Mouse (Mus musculus) neural tube, embryonic 14.5 days (tissue): ENCODE measurements around the gene Bmp2k. TPM values are rescaled to one million over a fixed set of nuclear protein-coding genes. Genes with fewer than 3 reads are reported as not detected.

Experiments used
- ATAC-seq: fragments of 200-750 bp; cut with Nextera tagmentation; 2 replicates; pipeline ENCODE4 v1.8.0; 2017; ENCODE audit warnings: low read depth, mild to moderate bottlenecking, moderate TSS enrichment, moderate library complexity
- H3K27ac ChIP-seq: fragments of 300-500 bp; sonication (generic); 2 replicates; pipeline ENCODE4 v1.5.1; 2014; ENCODE audit warnings: low read depth, mild to moderate bottlenecking, control low read depth, low read length, moderate library complexity, mixed read lengths
- H3K27me3 ChIP-seq: fragments of 300-500 bp; sonication (generic); 2 replicates; pipeline ENCODE4 v1.6.1; 2014; ENCODE audit warnings: low read length; ENCODE audit not compliant: control insufficient read depth, insufficient read depth
- H3K36me3 ChIP-seq: fragments of 300-500 bp; sonication (generic); 2 replicates; pipeline ENCODE4 v1.6.1; 2014; ENCODE audit warnings: low read length, mixed read lengths; ENCODE audit not compliant: control insufficient read depth, insufficient read depth
- H3K4me1 ChIP-seq: fragments of 300-500 bp; sonication (generic); 2 replicates; pipeline ENCODE4 v1.6.1; 2014; ENCODE audit warnings: low read length; ENCODE audit not compliant: control insufficient read depth, insufficient read depth
- H3K4me2 ChIP-seq: fragments of 300-500 bp; sonication (generic); 2 replicates; pipeline ENCODE4 v1.6.1; 2014; ENCODE audit warnings: mild to moderate bottlenecking, low read depth, low read length, control low read depth
- H3K4me3 ChIP-seq: fragments of 300-500 bp; sonication (generic); 2 replicates; pipeline ENCODE4 v1.5.1; 2014; ENCODE audit warnings: low read depth, low read length, control low read depth, mixed read lengths
- H3K9ac ChIP-seq: fragments of 300-500 bp; sonication (generic); replicated peaks from 2 replicates; pipeline ENCODE4 v1.6.1; 2014; ENCODE audit warnings: low read depth, mild to moderate bottlenecking, control low read depth, low read length, mixed read lengths
- H3K9me3 ChIP-seq: fragments of 300-500 bp; sonication (generic); 2 replicates; pipeline ENCODE4 v1.6.1; 2016; ENCODE audit warnings: low read length; ENCODE audit not compliant: control insufficient read depth
- WGBS: fragments of 180-500 bp; shearing (Covaris S2); extraction: QIAGEN DNeasy Blood & Tissue Kit; methylation state at CpG from one replicate; pipeline ENCODE4 v1.1.7; 2014; 5-methylcytosine and 5-hydroxymethylcytosine counted together
- polyA plus RNA-seq: library from polyadenylated mRNA; unstranded; fragments of >200 nt; fragmentation: Nextera tagmentation; extraction: Ambion mirVana; gene quantifications from 2 replicates; pipeline ENCODE4 v1.2.1, GENCODE M21; 2014

The Bmp2k gene
- polyA plus RNA-seq, 1 experiment from 2014 or later, result 8.4 TPM

DNA sequence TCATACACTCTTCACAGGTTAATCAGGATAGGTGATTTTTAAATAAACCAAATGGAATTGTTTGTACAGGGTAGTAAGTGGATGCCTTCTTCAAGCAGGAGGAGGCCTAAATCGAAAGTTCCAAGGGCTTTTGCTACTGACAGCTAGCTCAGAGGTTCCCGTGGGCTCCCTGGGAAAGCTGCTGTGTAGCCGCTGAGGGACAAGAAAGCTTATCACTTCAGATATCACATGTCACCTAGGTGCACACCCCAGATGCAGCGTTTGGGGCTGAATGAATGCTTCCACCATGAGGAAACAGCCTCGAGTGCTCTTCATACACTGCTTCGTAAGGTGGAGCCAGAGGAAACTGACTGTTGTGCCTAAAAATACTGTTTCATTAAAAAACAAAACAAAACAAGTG, 90.7 kb downstream of the Bmp2k start:
- no peaks in the 10 kb centered on the region for H3K9me3 ChIP-seq
- H3K4me3 ChIP-seq, result no peak overlapping the region
- no peaks in the 10 kb centered on the region for H3K27me3 ChIP-seq
- H3K4me1 ChIP-seq, result no peaks in the 10 kb centered on the region
- no peak overlapping the region for H3K27ac ChIP-seq
- H3K4me2 ChIP-seq, result no peak overlapping the region
- 91% methylated on average over 6 of the region's 6 CpGs for WGBS
- peaks cover 24% of the 10 kb centered on the region for H3K36me3 ChIP-seq
- H3K9ac ChIP-seq, result no peak overlapping the region
- no peak for ATAC-seq

DNA sequence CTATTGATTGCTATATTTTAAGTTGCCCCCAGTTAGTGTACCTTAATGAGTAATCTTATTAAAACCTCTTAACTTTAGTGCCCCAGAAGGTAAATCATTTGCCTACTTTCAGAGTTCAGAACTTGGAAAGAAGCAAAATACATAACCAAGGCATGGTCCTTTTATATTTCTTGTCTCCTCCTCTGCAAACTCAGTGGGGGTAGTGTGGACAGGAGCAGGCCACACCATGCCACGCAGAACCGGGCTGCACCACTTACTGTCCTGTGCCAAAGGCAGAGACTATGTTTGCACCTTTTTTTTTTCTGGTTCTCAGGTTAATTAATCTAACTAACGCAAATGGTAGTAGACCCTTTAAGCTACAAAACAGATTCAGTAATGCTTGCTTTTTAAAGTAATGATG, 91.9 kb downstream of the Bmp2k start:
- peaks cover 24% of the 10 kb centered on the region for H3K36me3 ChIP-seq
- H3K4me2 ChIP-seq, result no peak overlapping the region
- WGBS, result 95% methylated on average over 3 of the region's 3 CpGs
- H3K27me3 ChIP-seq, result no peaks in the 10 kb centered on the region
- no peak overlapping the region for H3K4me3 ChIP-seq
- no peak overlapping the region for H3K27ac ChIP-seq
- no peak for ATAC-seq
- no peak overlapping the region for H3K9ac ChIP-seq
- H3K4me1 ChIP-seq, result no peaks in the 10 kb centered on the region
- H3K9me3 ChIP-seq, result no peaks in the 10 kb centered on the region

DNA sequence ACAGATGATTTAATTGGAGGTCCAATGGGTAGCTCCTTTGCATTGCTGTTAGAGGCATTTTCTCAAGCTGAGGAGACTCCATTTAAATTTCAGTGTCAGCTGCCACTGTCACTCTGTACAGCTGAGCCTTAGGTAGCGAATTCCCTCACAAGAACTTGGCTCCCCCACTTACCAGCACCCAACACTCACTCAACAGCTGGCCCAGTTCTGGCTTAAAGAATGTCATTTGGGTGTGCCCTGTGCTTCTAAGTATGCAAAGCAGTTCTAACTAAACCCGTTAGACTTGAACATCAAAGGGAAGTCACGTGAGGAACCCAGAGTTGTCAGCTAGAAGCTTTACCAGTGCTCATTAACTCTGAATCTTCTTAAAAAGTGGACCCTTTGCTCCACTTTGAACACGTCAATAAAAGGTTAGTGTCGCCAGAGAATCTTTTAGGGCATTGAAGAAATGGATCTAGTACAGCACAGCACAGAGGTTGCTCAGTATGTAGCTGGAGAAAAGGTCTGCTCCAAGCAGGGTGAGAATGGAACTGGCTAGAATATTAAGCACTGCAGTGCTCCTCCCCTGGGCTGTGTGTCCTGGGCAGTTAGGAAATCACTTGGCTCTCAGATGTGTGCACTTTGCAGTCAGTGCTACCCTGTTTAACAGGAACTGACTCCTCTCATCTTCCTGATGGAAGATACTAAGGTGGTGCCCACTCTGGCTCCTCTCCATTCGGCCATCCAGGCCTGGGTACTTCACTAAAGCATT, 92.7 kb downstream of the Bmp2k start:
- 73% methylated on average over 6 of the region's 6 CpGs for WGBS
- Histone ChIP-seq H3K4me2 (no peak overlapping the region), H3K4me1 (no peaks in the 10 kb centered on the region), H3K36me3 (peaks cover 20% of the 10 kb centered on the region), H3K4me3 (no peak overlapping the region), H3K27ac (no peak overlapping the region), H3K9me3 (no peaks in the 10 kb centered on the region), H3K9ac (no peak overlapping the region), H3K27me3 (no peaks in the 10 kb centered on the region)
- no peak for ATAC-seq

DNA sequence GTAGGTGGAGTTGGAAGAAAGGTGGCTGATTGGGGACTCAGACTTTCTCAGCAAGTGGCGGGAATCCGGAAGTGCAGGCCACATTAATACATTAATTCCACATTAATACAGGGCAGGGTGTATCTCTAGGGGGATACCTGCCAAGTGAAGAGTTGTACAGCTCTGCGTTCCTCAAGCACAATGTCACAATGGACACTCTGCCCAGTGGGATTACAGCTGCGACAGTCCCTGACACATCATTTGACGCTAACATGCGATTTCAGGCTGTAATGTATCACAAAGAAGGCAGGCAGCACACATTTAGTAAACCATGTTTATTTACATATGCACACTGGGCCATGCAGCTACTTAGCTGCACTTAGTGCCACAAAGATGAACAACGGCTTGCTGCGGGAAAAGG, 95.5 kb downstream of the Bmp2k start:
- Histone ChIP-seq H3K36me3 (peaks cover 15% of the 10 kb centered on the region), H3K27me3 (no peaks in the 10 kb centered on the region), H3K4me2 (no peak overlapping the region), H3K4me1 (no peaks in the 10 kb centered on the region), H3K9me3 (no peaks in the 10 kb centered on the region), H3K9ac (no peak overlapping the region), H3K27ac (no peak overlapping the region), H3K4me3 (no peak overlapping the region)
- no peak for ATAC-seq
- WGBS, result 77% methylated on average over 8 of the region's 8 CpGs

DNA sequence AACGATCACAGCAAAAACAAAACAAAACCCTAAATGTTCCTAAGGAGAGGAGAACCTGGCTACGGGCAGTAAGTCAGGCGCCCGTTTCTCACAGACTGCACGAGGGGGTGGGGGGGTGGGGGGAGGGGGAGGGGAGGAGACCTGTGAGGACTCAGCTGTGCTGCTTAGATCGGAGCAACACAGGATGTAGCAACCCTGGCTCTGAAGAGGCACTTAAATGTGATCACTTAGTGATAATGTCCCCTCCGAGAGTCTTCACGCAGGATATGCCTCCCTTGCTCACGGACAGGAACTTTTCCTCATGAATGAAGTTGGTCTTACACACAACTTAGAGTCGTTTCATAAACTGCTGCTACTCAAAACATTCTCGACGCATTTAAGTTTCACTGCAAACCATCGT, 97.8 kb downstream of the Bmp2k start:
- Histone ChIP-seq H3K27me3 (no peaks in the 10 kb centered on the region), H3K4me1 (no peaks in the 10 kb centered on the region), H3K9me3 (no peaks in the 10 kb centered on the region), H3K4me2 (no peak overlapping the region), H3K9ac (no peak overlapping the region), H3K27ac (no peak overlapping the region), H3K4me3 (no peak overlapping the region), H3K36me3 (peaks cover 15% of the 10 kb centered on the region)
- 64% methylated on average over 13 of the region's 13 CpGs for WGBS
- no peak for ATAC-seq

DNA sequence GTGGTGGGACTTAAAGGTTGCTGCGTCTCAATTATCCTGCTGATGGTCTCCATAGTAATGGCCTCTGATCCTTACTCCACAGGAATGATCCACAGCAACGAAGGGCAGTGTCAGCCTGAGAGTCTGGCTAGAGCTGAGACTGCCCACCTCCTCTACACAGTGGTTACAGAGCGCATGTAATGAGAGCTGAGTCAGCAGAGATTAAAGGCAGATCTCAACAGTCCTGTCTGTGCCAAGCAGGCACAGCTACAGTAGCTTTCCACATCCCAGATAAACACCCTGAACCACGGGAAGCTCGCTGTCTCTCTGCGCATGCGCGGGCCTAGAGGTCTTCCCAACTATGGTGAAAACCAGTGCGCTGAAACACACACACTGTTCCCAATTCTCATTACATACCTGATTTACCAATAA, 100.1 kb downstream of the Bmp2k start:
- H3K4me3 ChIP-seq, result no peak overlapping the region
- H3K9ac ChIP-seq, result no peak overlapping the region
- 74% methylated on average over 9 of the region's 9 CpGs for WGBS
- no peaks in the 10 kb centered on the region for H3K9me3 ChIP-seq
- H3K27me3 ChIP-seq, result no peaks in the 10 kb centered on the region
- H3K27ac ChIP-seq, result no peak overlapping the region
- no peak overlapping the region for H3K4me2 ChIP-seq
- no peaks in the 10 kb centered on the region for H3K4me1 ChIP-seq
- peak; percentile 54; the same call in 1 of the 2 replicates for ATAC-seq
- H3K36me3 ChIP-seq, result peaks cover 18% of the 10 kb centered on the region

DNA sequence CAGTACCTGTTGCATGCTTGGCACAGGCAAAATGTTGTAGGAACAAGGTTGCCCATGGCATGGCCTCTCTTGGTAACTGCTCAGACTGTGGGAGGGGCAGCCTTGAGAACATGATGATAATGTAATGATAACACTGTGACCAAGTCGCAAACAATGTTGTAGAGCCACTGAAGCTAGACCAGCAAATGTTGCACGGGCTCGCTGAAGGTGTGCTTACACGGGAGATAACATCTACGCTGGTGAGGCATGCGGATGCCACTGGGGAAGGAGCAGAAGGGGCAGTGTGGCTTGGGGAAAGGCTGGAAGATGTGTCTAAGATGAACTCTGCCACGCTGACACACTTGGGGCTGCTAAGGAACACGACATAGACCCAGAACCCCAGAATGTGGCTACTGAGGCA, 102.5 kb downstream of the Bmp2k start:
- Histone ChIP-seq H3K4me3 (no peak overlapping the region), H3K4me2 (no peak overlapping the region), H3K4me1 (no peaks in the 10 kb centered on the region), H3K36me3 (peaks cover 13% of the 10 kb centered on the region), H3K27me3 (no peaks in the 10 kb centered on the region), H3K9me3 (no peaks in the 10 kb centered on the region), H3K9ac (no peak overlapping the region), H3K27ac (no peak overlapping the region)
- ATAC-seq, result no peak
- 95% methylated on average over 8 of the region's 8 CpGs for WGBS

DNA sequence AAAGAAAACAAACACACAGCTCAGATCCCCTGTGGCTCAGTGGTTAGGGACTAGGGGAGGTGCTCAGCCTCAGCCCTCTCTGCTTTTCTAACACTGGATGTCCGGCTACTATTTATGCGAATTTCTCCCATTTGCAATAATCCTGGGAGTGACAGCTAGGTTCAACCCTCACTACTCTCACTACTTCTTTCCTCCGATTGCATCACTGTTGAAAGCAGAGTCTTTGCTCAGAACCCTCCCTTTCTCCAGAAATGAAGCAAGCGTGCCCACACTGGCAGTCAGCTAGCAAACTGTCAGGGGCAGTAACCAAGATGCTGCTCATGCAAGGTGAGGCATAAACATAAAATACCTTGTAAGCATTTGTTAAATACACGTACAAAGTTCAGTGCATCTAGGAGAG, 110.8 kb downstream of the Bmp2k start:
- WGBS, result 90% methylated on average over 5 of the region's 5 CpGs
- Histone ChIP-seq H3K27ac (no peak overlapping the region), H3K4me2 (no peak overlapping the region), H3K4me1 (peaks cover 17% of the 10 kb centered on the region), H3K9me3 (no peaks in the 10 kb centered on the region), H3K4me3 (no peak overlapping the region), H3K27me3 (no peaks in the 10 kb centered on the region), H3K36me3 (0 out of 2 replicates have a peak, but pooled peaks cover 3% of the 10 kb centered on the region), H3K9ac (no peak overlapping the region; the same call in 1 of the 2 replicates)
- no peak for ATAC-seq

DNA sequence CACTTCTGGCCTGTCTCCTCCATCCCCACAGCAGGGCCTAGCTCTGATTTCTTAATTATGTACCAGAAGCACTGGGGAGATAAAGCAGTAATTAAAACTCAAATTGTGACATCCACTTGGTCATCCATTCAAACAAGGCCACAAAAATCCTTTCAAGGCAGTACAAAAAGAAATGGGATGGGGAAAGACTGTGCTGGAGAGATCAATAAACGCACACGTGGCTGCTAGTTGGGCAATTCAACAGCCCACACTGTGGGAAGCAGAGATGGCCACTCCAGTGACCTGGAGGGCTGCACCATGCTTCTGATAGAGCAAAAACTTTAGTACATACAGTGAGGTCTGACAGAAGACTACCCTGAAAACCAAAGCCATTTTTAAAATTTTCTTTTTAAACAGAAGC, 112.6 kb downstream of the Bmp2k start:
- no peaks in the 10 kb centered on the region for H3K9me3 ChIP-seq
- H3K4me3 ChIP-seq, result peak overlapping the region; percentile 60
- H3K4me1 ChIP-seq, result peaks cover 17% of the 10 kb centered on the region
- H3K4me2 ChIP-seq, result peak overlapping the region; percentile 71
- H3K36me3 ChIP-seq, result 0 out of 2 replicates have a peak, but pooled peaks cover 3% of the 10 kb centered on the region
- WGBS, result 16% methylated on average over 2 of the region's 2 CpGs
- H3K9ac ChIP-seq, result peak overlapping the region; percentile 75; the same call in 1 of the 2 replicates
- H3K27ac ChIP-seq, result no peak overlapping the region
- no peaks in the 10 kb centered on the region for H3K27me3 ChIP-seq
- no peak for ATAC-seq
